Mouse (Mus musculus) liver, adult 2 months (tissue): ENCODE data around the gene Cyp2u1. TPM values are rescaled to one million over a fixed set of nuclear protein-coding genes. Genes with fewer than 3 reads are reported as not detected.

Experiments used
- DNase-seq: peaks from one replicate; pipeline ENCODE4 v3.0.0-alpha.2; 2011; ENCODE audit warnings: low read depth, low spot score; ENCODE audit errors: extremely low read depth
- H3K27ac ChIP-seq: fragments of 200-500 bp; replicated peaks from 2 replicates; pipeline ENCODE4 v1.5.1; 2012; ENCODE audit warnings: low read depth, mild to moderate bottlenecking, control low read depth, inconsistent platforms, low read length; ENCODE audit not compliant: insufficient read depth
- H3K27me3 ChIP-seq: fragments of 200-500 bp; 2 replicates; pipeline ENCODE4 v1.6.1; 2012; ENCODE audit warnings: mild to moderate bottlenecking, moderate library complexity, low read length, inconsistent platforms; ENCODE audit not compliant: control insufficient read depth, insufficient read depth
- H3K36me3 ChIP-seq: fragments of 200-500 bp; 2 replicates; pipeline ENCODE4 v1.6.1; 2012; ENCODE audit warnings: low read length, inconsistent platforms; ENCODE audit not compliant: control insufficient read depth, insufficient read depth
- H3K4me1 ChIP-seq: fragments of 200-500 bp; 2 replicates; pipeline ENCODE4 v1.6.1; 2011; ENCODE audit warnings: low read length; ENCODE audit not compliant: control insufficient read depth, insufficient read depth
- H3K4me3 ChIP-seq: fragments of 200-500 bp; 2 replicates; pipeline ENCODE4 v1.5.1; 2011; ENCODE audit warnings: low read depth, mild to moderate bottlenecking, control low read depth, low read length, moderate library complexity; ENCODE audit not compliant: insufficient read depth
- H3K79me2 ChIP-seq: fragments of 200-500 bp; 2 replicates; pipeline ENCODE4 v1.6.1; 2012; ENCODE audit warnings: inconsistent platforms, mild to moderate bottlenecking, low read length, moderate library complexity; ENCODE audit not compliant: control insufficient read depth, insufficient read depth
- H3K9ac ChIP-seq: fragments of 200-500 bp; 2 replicates; pipeline ENCODE4 v1.6.1; 2012; ENCODE audit warnings: low read depth, mild to moderate bottlenecking, control low read depth, inconsistent platforms, low read length
- CTCF ChIP-seq: fragments of 200-500 bp; IDR thresholded peaks from 2 replicates; pipeline ENCODE4 v1.5.1; 2011; ENCODE audit warnings: low read depth, low read length, control low read depth
- POLR2A ChIP-seq: fragments of 200-500 bp; IDR thresholded peaks from 2 replicates; pipeline ENCODE4 v1.6.1; 2011; ENCODE audit warnings: low read length, control low read depth; ENCODE audit not compliant: insufficient read depth; ENCODE audit errors: extremely low read depth
- WGBS: fragments of 180-500 bp; shearing (Covaris S2); methylation state at CpG from one replicate; pipeline ENCODE4 v1.1.7; 2018; 5-methylcytosine and 5-hydroxymethylcytosine counted together
- polyA plus RNA-seq: library from polyadenylated mRNA; depleted of rRNA; stranded (reverse); fragments of >200 nt; gene quantifications from 2 replicates; pipeline ENCODE4 v1.2.3, GENCODE M21; 2012
- total RNA-seq: library from RNA; depleted of rRNA; stranded (reverse); fragments of >200 nt; gene quantifications from 2 replicates; pipeline ENCODE4 v1.2.3, GENCODE M21; 2014

Cyp2u1 gene
- total and polyA plus RNA-seq, 2 experiments, result 6.0 to 21.0 TPM

DNA sequence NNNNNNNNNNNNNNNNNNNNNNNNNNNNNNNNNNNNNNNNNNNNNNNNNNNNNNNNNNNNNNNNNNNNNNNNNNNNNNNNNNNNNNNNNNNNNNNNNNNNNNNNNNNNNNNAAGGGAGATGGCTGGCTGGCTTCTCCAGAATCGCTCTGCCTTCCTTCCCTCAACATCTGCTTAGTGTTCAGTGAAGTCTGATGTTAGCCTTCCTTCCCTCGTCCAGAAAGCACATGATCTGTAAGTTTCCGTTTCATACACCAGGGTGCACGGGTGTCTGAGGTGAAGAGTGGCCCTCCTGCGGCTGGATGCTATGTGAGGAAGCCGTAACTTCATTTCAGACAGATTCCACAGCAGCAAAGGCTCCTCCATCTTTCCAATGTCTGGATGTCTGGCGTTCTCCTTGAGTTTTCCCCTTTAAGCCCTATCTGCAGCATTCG is 32.1 kb upstream of the Cyp2u1 start:
- Histone ChIP-seq H3K4me1 (peaks cover 5% of the 10 kb centered on the region), H3K4me3 (no peak overlapping the region), H3K27ac (no peak overlapping the region), H3K9ac (no peak overlapping the region), H3K27me3 (no peaks in the 10 kb centered on the region), H3K79me2 (no peaks in the 10 kb centered on the region; the same call in 1 of the 2 replicates), H3K36me3 (peaks cover 4% of the 10 kb centered on the region; the same call in 1 of the 2 replicates)
- DNase-seq, result no peak
- 78% methylated on average over 8 of the region's 8 CpGs for WGBS
- TF ChIP-seq POLR2A (no peak), CTCF (no peak)

GRCm38 (mm10) chr3:131327189-131327588 is 24.2 kb upstream of the Cyp2u1 start:
- H3K4me3 ChIP-seq, result no peak overlapping the region
- H3K79me2 ChIP-seq, result no peaks in the 10 kb centered on the region
- H3K27ac ChIP-seq, result no peak overlapping the region
- no peak overlapping the region for H3K9ac ChIP-seq
- TF ChIP-seq POLR2A, result no peak
- no peak for TF ChIP-seq CTCF
- peaks cover 2% of the 10 kb centered on the region; the same call in 1 of the 2 replicates for H3K4me1 ChIP-seq
- H3K36me3 ChIP-seq, result peaks cover 18% of the 10 kb centered on the region
- no peaks in the 10 kb centered on the region for H3K27me3 ChIP-seq
- DNase-seq, result no peak
- 30% methylated on average over 7 of the region's 7 CpGs for WGBS

DNA sequence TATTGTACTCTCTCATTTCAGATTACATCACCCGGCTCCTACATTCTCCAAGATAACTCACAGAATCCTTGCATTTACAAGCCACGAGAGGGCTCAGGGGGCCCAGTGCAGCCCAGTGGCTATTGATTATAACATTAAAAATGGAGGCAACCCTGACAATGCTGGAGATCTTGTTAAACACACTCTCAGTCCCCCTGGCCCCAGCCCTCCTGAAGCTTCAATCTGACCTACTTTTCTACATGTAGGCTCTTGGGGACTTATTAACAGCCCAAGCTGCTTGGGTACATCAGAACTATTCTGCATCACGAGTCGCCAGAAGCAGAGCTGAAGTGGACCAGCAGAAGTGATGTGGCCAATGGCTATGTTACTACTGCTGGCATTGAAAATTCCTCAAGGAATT is 23.6 kb upstream of the Cyp2u1 start:
- Histone ChIP-seq H3K4me1 (peaks cover 2% of the 10 kb centered on the region; the same call in 1 of the 2 replicates), H3K27ac (no peak overlapping the region), H3K4me3 (no peak overlapping the region), H3K79me2 (no peaks in the 10 kb centered on the region), H3K9ac (no peak overlapping the region), H3K36me3 (peaks cover 18% of the 10 kb centered on the region), H3K27me3 (no peaks in the 10 kb centered on the region)
- no peak for DNase-seq
- 89% methylated on average over 4 of the region's 4 CpGs for WGBS
- TF ChIP-seq POLR2A (no peak), CTCF (no peak)

GRCm38 (mm10) chr3:131322081-131322815 is 19.2 kb upstream of the Cyp2u1 start:
- no peak for DNase-seq
- peaks cover 8% of the 10 kb centered on the region for H3K36me3 ChIP-seq
- no peaks in the 10 kb centered on the region for H3K27me3 ChIP-seq
- H3K4me1 ChIP-seq, result no peaks in the 10 kb centered on the region
- no peak overlapping the region for H3K27ac ChIP-seq
- no peak overlapping the region for H3K4me3 ChIP-seq
- TF ChIP-seq CTCF (no peak), POLR2A (no peak)
- H3K79me2 ChIP-seq, result no peaks in the 10 kb centered on the region
- WGBS, result 84% methylated on average over 14 of the region's 14 CpGs
- no peak overlapping the region for H3K9ac ChIP-seq

- H3K79me2 ChIP-seq, result no peaks in the 10 kb centered on the region
- H3K36me3 ChIP-seq, result peaks cover 8% of the 10 kb centered on the region
- DNase-seq, result peak; percentile 75
- H3K4me3 ChIP-seq, result no peak overlapping the region
- WGBS, result 12% methylated on average over 3 of the region's 3 CpGs
- no peak for TF ChIP-seq POLR2A
- peak; percentile 85 for TF ChIP-seq CTCF
- H3K4me1 ChIP-seq, result no peaks in the 10 kb centered on the region
- no peak overlapping the region for H3K27ac ChIP-seq
- no peak overlapping the region for H3K9ac ChIP-seq
- H3K27me3 ChIP-seq, result no peaks in the 10 kb centered on the region
Observed at GRCm38 (mm10) chr3:131320184-131320583, 17.2 kb upstream of the Cyp2u1 start.

- 75% methylated on average over 2 of the region's 2 CpGs for WGBS
Observed at GRCm38 (mm10) chr3:131318211-131318610, 15.2 kb upstream of the Cyp2u1 start.

More at GRCm38 (mm10) chr3:131318211-131318610, 15.2 kb upstream of the Cyp2u1 start:
- no peaks in the 10 kb centered on the region for H3K79me2 ChIP-seq
- no peak overlapping the region for H3K27ac ChIP-seq
- TF ChIP-seq POLR2A (no peak), CTCF (no peak)
- no peak overlapping the region for H3K4me3 ChIP-seq
- no peaks in the 10 kb centered on the region for H3K27me3 ChIP-seq
- no peaks in the 10 kb centered on the region for H3K4me1 ChIP-seq
- peaks cover under 1% of the 10 kb centered on the region for H3K36me3 ChIP-seq
- no peak for DNase-seq
- H3K9ac ChIP-seq, result no peak overlapping the region
